Mouse (Mus musculus): Measurements from ENCODE around the gene Fancc.

DNA sequence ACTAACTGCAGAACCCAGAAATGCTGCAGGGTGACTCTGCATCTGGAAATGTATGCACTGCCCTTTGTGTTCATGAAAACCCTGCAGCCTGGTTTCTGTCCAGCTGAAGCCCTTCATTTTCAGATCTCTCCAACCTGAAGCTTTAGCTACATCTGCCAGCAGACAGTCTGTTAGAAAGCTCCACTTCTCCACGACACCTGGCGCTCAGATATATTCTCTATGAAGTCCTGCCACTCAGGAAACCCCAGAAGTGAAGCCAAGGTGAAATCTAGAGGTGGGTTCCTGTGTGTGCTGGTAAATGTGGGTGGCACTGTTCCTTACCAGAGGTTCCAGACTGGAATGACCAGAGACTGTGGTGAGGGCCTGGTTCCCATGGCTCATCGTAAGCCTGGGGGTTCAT is 235.4 kb downstream of the Fancc start:
- no peak for TF ChIP-seq CTCF (conservative IDR thresholded peaks at IDR 0.05; ENCODE audit: low read length)
- no peak for TF ChIP-seq POU5F1 (IDR thresholded peaks at IDR 0.05; ENCODE audit: borderline replicate concordance, low read length)
- no peak for TF ChIP-seq NANOG (IDR thresholded peaks at IDR 0.05; ENCODE audit: borderline replicate concordance, low read length)
